7 mouse cellular contexts compared by ENCODE assay signal in genomic region chr2:26446671-26447070, GRCm38 (mm10). TPM values are rescaled to one million over a fixed set of nuclear protein-coding genes. Genes with fewer than 3 reads are reported as not detected.
DNase-seq lines count a peak whose midpoint lies in the region; ATAC-seq and TF ChIP-seq lines count a peak whose summit lies in the region.

No protein-coding gene starts in this region.

- no peak for TF ChIP-seq POLR2A in lung, adult 2 months (IDR thresholded peaks at IDR 0.05; ENCODE audit: borderline replicate concordance, extremely low read depth, low read depth, low read length)

- peak overlapping the region; percentile 45 for H3K9ac ChIP-seq in intestine, postnatal 0 days (ENCODE audit: low read depth, low read length)
- peak overlapping the region; percentile 70 for H3K9ac ChIP-seq in neural tube, embryonic 15.5 days (replicated peaks)

- 65% methylated on average over 4 of the region's 4 CpGs for WGBS in lung, adult 2 months
- 80% methylated on average over 4 of the region's 4 CpGs for WGBS in forebrain, embryonic 10.5 days
- WGBS in intestine, postnatal 0 days = 83% methylated on average over 4 of the region's 4 CpGs
- 67% methylated on average over 4 of the region's 4 CpGs for WGBS in neural tube, embryonic 15.5 days

- H3K4me1 ChIP-seq in lung, adult 2 months (ENCODE audit: control insufficient read depth, insufficient read depth, low read length) = peaks cover 17% of the 10 kb centered on the region
- H3K4me1 ChIP-seq in forebrain, embryonic 10.5 days = peaks cover 43% of the 10 kb centered on the region
- H3K4me1 ChIP-seq in intestine, postnatal 0 days (replicated peaks; ENCODE audit: control insufficient read depth, insufficient read depth, low read length) = peaks cover 10% of the 10 kb centered on the region
- peaks cover 62% of the 10 kb centered on the region for H3K4me1 ChIP-seq in neural tube, embryonic 15.5 days

- DNase-seq in lung, adult 2 months = no peak
- DNase-seq in lung, adult 18-20 months = no peak
- no peak for DNase-seq in forebrain, embryonic 10.5 days (ENCODE audit: extremely low spot score, low spot score)
- DNase-seq in urinary bladder, postnatal 4 days (ENCODE audit: low spot score in 2 of 2) = no peak
- DNase-seq in gastrocnemius, postnatal 36 days = no peak

- intact Hi-C loops in gastrocnemius, postnatal 36 days (cut with DNase I) = loop anchor here (1.0 to 5.0 kb wide), 2 partner anchors 115 to 456 kb away; partner anchors contain the start of gene Surf6

- no peak for TF ChIP-seq CTCF in lung, adult 2 months (IDR thresholded peaks at IDR 0.05; ENCODE audit: insufficient read depth, low read length)
- no peak for TF ChIP-seq CTCF in intestine, postnatal 0 days (IDR thresholded peaks at IDR 0.05; ENCODE audit: low read depth)

- H3K27ac ChIP-seq in forebrain, embryonic 10.5 days = peak overlapping the region; percentile 87
- peak overlapping the region; percentile 96; the same call in 1 of the 2 replicates for H3K27ac ChIP-seq in intestine, postnatal 0 days (ENCODE audit: low read depth, low read length)
- peak overlapping the region; percentile 94; the same call in 1 of the 2 replicates for H3K27ac ChIP-seq in neural tube, embryonic 15.5 days (replicated peaks)

- H3K4me2 ChIP-seq in intestine, postnatal 0 days (replicated peaks; ENCODE audit: low read depth) = peak overlapping the region; percentile 89
- peak overlapping the region; percentile 93 for H3K4me2 ChIP-seq in neural tube, embryonic 15.5 days

- peaks cover 4% of the 10 kb centered on the region for H3K36me3 ChIP-seq in forebrain, embryonic 10.5 days (replicated peaks)
- peaks cover 9% of the 10 kb centered on the region; the same call in 1 of the 2 replicates for H3K36me3 ChIP-seq in intestine, postnatal 0 days (ENCODE audit: control insufficient read depth, insufficient read depth)
- peaks cover 2% of the 10 kb centered on the region for H3K36me3 ChIP-seq in neural tube, embryonic 15.5 days

- H3K4me3 ChIP-seq in lung, adult 2 months (replicated peaks; ENCODE audit: extremely low read depth, low read depth, low read length) = peak overlapping the region; percentile 37
- peak overlapping the region; percentile 75 for H3K4me3 ChIP-seq in forebrain, embryonic 10.5 days
- peak overlapping the region; percentile 93 for H3K4me3 ChIP-seq in intestine, postnatal 0 days (ENCODE audit: low read depth, low read length)
- H3K4me3 ChIP-seq in neural tube, embryonic 15.5 days (replicated peaks) = peak overlapping the region; percentile 68

- H3K27me3 ChIP-seq in forebrain, embryonic 10.5 days (ENCODE audit: poor library complexity, severe bottlenecking) = no peaks in the 10 kb centered on the region
- H3K27me3 ChIP-seq in intestine, postnatal 0 days (replicated peaks; ENCODE audit: control insufficient read depth, insufficient read depth, low read length) = no peaks in the 10 kb centered on the region
- no peaks in the 10 kb centered on the region for H3K27me3 ChIP-seq in neural tube, embryonic 15.5 days (replicated peaks)

- no peak for ATAC-seq in intestine, postnatal 0 days
- ATAC-seq in neural tube, embryonic 15.5 days (ENCODE audit: low FRiP score) = no peak

- no peaks in the 10 kb centered on the region for H3K9me3 ChIP-seq in forebrain, embryonic 10.5 days
- H3K9me3 ChIP-seq in intestine, postnatal 0 days (ENCODE audit: control insufficient read depth) = no peaks in the 10 kb centered on the region
- no peaks in the 10 kb centered on the region for H3K9me3 ChIP-seq in neural tube, embryonic 15.5 days (replicated peaks)

RNA-seq across cellular contexts. Expression of gene Sec16a, which starts 1.7 kb away (rescaled TPM):
- polyA plus RNA-seq in lung, adult 2 months (2012; rRNA removed) = 69.0 and 72.8 TPM in 2 replicates
- 27.0 and 29.8 TPM in 2 replicates for polyA plus RNA-seq in forebrain, embryonic 10.5 days (2016; fragmentation: Nextera tagmentation; extraction: Ambion mirVana)
- 17.4 and 18.3 TPM in 2 replicates for polyA plus RNA-seq in intestine, postnatal 0 days (2015; fragmentation: Nextera tagmentation; extraction: Ambion mirVana)
- polyA plus RNA-seq in neural tube, embryonic 15.5 days (2015; fragmentation: Nextera tagmentation; extraction: Ambion mirVana) = 16.7 and 17.2 TPM in 2 replicates
- total RNA-seq in gastrocnemius, postnatal 36 days (2021) = 10 to 100 TPM; 21.0 to 23.9 TPM

RNA-seq across cellular contexts. Expression of gene Inpp5e, which starts 37.7 kb away (rescaled TPM):
- 26.4 and 27.2 TPM in 2 replicates for polyA plus RNA-seq in lung, adult 2 months (2012; rRNA removed)
- 24.6 and 25.5 TPM in 2 replicates for polyA plus RNA-seq in forebrain, embryonic 10.5 days (2016; fragmentation: Nextera tagmentation; extraction: Ambion mirVana)
- 6.8 TPM in 2 replicates for polyA plus RNA-seq in intestine, postnatal 0 days (2015; fragmentation: Nextera tagmentation; extraction: Ambion mirVana)
- 23.4 and 23.9 TPM in 2 replicates for polyA plus RNA-seq in neural tube, embryonic 15.5 days (2015; fragmentation: Nextera tagmentation; extraction: Ambion mirVana)
- total RNA-seq in gastrocnemius, postnatal 36 days (2021) = 1 to 10 TPM; 7.4 TPM

RNA-seq across cellular contexts. Expression of gene Pmpca, which starts 57.5 kb away (rescaled TPM):
- 20.0 and 28.1 TPM in 2 replicates for polyA plus RNA-seq in lung, adult 2 months (2012; rRNA removed)
- polyA plus RNA-seq in forebrain, embryonic 10.5 days (2016; fragmentation: Nextera tagmentation; extraction: Ambion mirVana) = 151 and 156 TPM in 2 replicates
- 46.4 and 47.6 TPM in 2 replicates for polyA plus RNA-seq in intestine, postnatal 0 days (2015; fragmentation: Nextera tagmentation; extraction: Ambion mirVana)
- polyA plus RNA-seq in neural tube, embryonic 15.5 days (2015; fragmentation: Nextera tagmentation; extraction: Ambion mirVana) = 94.7 and 95.3 TPM in 2 replicates
- 100 to 1,000 TPM; 137 TPM for total RNA-seq in gastrocnemius, postnatal 36 days (2021)

RNA-seq across cellular contexts. Expression of gene Entr1, which starts 57.6 kb away (rescaled TPM):
- polyA plus RNA-seq in lung, adult 2 months (2012; rRNA removed) = 89.2 and 94.4 TPM in 2 replicates
- polyA plus RNA-seq in forebrain, embryonic 10.5 days (2016; fragmentation: Nextera tagmentation; extraction: Ambion mirVana) = 127 and 128 TPM in 2 replicates
- polyA plus RNA-seq in intestine, postnatal 0 days (2015; fragmentation: Nextera tagmentation; extraction: Ambion mirVana) = 45.6 and 49.3 TPM in 2 replicates
- 153 and 160 TPM in 2 replicates for polyA plus RNA-seq in neural tube, embryonic 15.5 days (2015; fragmentation: Nextera tagmentation; extraction: Ambion mirVana)
- total RNA-seq in gastrocnemius, postnatal 36 days (2021) = 10 to 100 TPM; 22.5 to 24.0 TPM

Comparison
In these comparisons a context has a peak if more than half of its experiments do, and no peak if none do; other contexts are left out.
1. H3K4me3 ChIP-seq: peak in every context shown above with its lines; median percentile 93 in intestine, postnatal 0 days; 75 in forebrain, embryonic 10.5 days; 68 in neural tube, embryonic 15.5 days; 37 in lung, adult 2 months.